Mouse (Mus musculus): ENCODE results near the gene Adk. TPM values are rescaled to one million over a fixed set of nuclear protein-coding genes. Genes with fewer than 3 reads are reported as not detected.

Gene Adk
- total and polyA plus RNA-seq, 3 experiments: 69.0 to 479 (median 102) TPM

- no peaks in the 10 kb centered on the region for H3K36me3 ChIP-seq (ENCODE audit: control insufficient read depth in 1 of 2, insufficient read depth in 2 of 2, low read length in 2 of 2)
- no peak overlapping the region for H3K4me3 ChIP-seq (ENCODE audit: control insufficient read depth in 1 of 2, insufficient read depth in 1 of 2, low read depth in 2 of 2, low read length in 2 of 2)
- no peak for TF ChIP-seq USF1 (IDR thresholded peaks at IDR 0.05; ENCODE audit: low read depth, low read length)
- no peak for TF ChIP-seq GABPA (IDR thresholded peaks at IDR 0.05; ENCODE audit: low read depth, low read length)
- TF ChIP-seq ELF1 (IDR thresholded peaks at IDR 0.05; ENCODE audit: low read depth, low read length): no peak
- no peak for TF ChIP-seq ZKSCAN1 (IDR thresholded peaks at IDR 0.05; ENCODE audit: low read depth, low read length)
- no peak for TF ChIP-seq SIN3A (IDR thresholded peaks at IDR 0.05; ENCODE audit: low read length)
- TF ChIP-seq POLR2AphosphoS2 (IDR thresholded peaks at IDR 0.05; ENCODE audit: low read length): no peak
- TF ChIP-seq MAX (IDR thresholded peaks at IDR 0.05; ENCODE audit: low read length): no peak
- no peak for TF ChIP-seq MYC (IDR thresholded peaks at IDR 0.05; ENCODE audit: low read depth, low read length)
- no peak for TF ChIP-seq KAT2A (conservative IDR thresholded peaks at IDR 0.05; ENCODE audit: low read depth, low read length)
- TF ChIP-seq SMC3 (IDR thresholded peaks at IDR 0.05; ENCODE audit: low read depth, low read length): no peak
- no peak for TF ChIP-seq TCF12 (IDR thresholded peaks at IDR 0.05; ENCODE audit: low read depth, low read length)
- no peak for TF ChIP-seq EP300 (IDR thresholded peaks at IDR 0.05; ENCODE audit: low read depth in 1 of 2, low read length in 2 of 2)
- TF ChIP-seq E2F4 (IDR thresholded peaks at IDR 0.05; ENCODE audit: borderline replicate concordance, low read depth, low read length): no peak
- TF ChIP-seq POLR2AphosphoS5 (IDR thresholded peaks at IDR 0.05; ENCODE audit: borderline replicate concordance, low read depth, low read length): no peak
- no peak for TF ChIP-seq CHD2 (IDR thresholded peaks at IDR 0.05; ENCODE audit: low read length)
- TF ChIP-seq GATA1 (IDR thresholded peaks at IDR 0.05; ENCODE audit: low read depth, low read length): no peak
- no peak for TF ChIP-seq UBTF (IDR thresholded peaks at IDR 0.05; ENCODE audit: borderline replicate concordance, insufficient read depth, low read depth, low read length)
- no peaks in the 10 kb centered on the region for H3K79me2 ChIP-seq (ENCODE audit: control insufficient read depth, insufficient read depth, low read length, poor library complexity)
- no peaks in the 10 kb centered on the region for H3K4me1 ChIP-seq (ENCODE audit: control insufficient read depth in 1 of 2, insufficient read depth in 2 of 2, low read length in 2 of 2)
- H3K9ac ChIP-seq (ENCODE audit: control insufficient read depth, low read depth, low read length, poor library complexity, severe bottlenecking): no peak overlapping the region
- H3K27ac ChIP-seq (ENCODE audit: control insufficient read depth, low read depth, low read length): no peak overlapping the region
- H3K9me3 ChIP-seq (replicated peaks; ENCODE audit: insufficient read depth, low read length): no peaks in the 10 kb centered on the region
- no peaks in the 10 kb centered on the region for H3K27me3 ChIP-seq (ENCODE audit: control insufficient read depth in 1 of 2, insufficient read depth in 2 of 2, low read length in 2 of 2)
- no peak for DNase-seq (ENCODE audit: low read depth, low spot score)
Observed at GRCm38 (mm10) chr14:21452581-21452980, 400.2 kb downstream of the Adk start.

GRCm38 (mm10) chr14:21453896-21454295 lies 401.5 kb downstream of the Adk start:
- H3K4me3 ChIP-seq (ENCODE audit: control insufficient read depth in 1 of 2, insufficient read depth in 1 of 2, low read depth in 2 of 2, low read length in 2 of 2): no peak overlapping the region
- no peak for TF ChIP-seq POLR2A (IDR thresholded peaks at IDR 0.05; ENCODE audit: control insufficient read depth in 1 of 2, insufficient read depth in 1 of 2, low read depth in 1 of 2, low read length in 2 of 2, poor library complexity in 1 of 2)
- no peak for TF ChIP-seq MAFK (IDR thresholded peaks at IDR 0.05; ENCODE audit: borderline replicate concordance, low read depth, low read length)
- TF ChIP-seq TBP (IDR thresholded peaks at IDR 0.05; ENCODE audit: low read depth, low read length): no peak
- TF ChIP-seq MAZ (IDR thresholded peaks at IDR 0.05; ENCODE audit: low read depth, low read length): no peak
- TF ChIP-seq GATA1 (IDR thresholded peaks at IDR 0.05; ENCODE audit: low read depth, low read length): no peak
- TF ChIP-seq MEF2A (IDR thresholded peaks at IDR 0.05; ENCODE audit: extremely low read depth, insufficient replicate concordance, low read depth, low read length, poor library complexity, severe bottlenecking): no peak
- no peak for TF ChIP-seq RAD21 (IDR thresholded peaks at IDR 0.05; ENCODE audit: low read depth, low read length)
- TF ChIP-seq POLR2AphosphoS2 (IDR thresholded peaks at IDR 0.05; ENCODE audit: low read length): no peak
- no peak for TF ChIP-seq NELFE (IDR thresholded peaks at IDR 0.05; ENCODE audit: low read depth, low read length)
- TF ChIP-seq MYB (IDR thresholded peaks at IDR 0.05; ENCODE audit: low read depth, low read length): no peak
- no peak for TF ChIP-seq NRF1 (IDR thresholded peaks at IDR 0.05; ENCODE audit: insufficient read depth, low read depth, low read length, poor library complexity, severe bottlenecking)
- no peak for TF ChIP-seq SIN3A (IDR thresholded peaks at IDR 0.05; ENCODE audit: low read length)
- no peak for TF ChIP-seq KAT2A (conservative IDR thresholded peaks at IDR 0.05; ENCODE audit: low read depth, low read length)
- TF ChIP-seq USF2 (IDR thresholded peaks at IDR 0.05; ENCODE audit: borderline replicate concordance in 1 of 2, insufficient read depth in 1 of 2, low read depth in 1 of 2, low read length in 2 of 2): no peak
- TF ChIP-seq UBTF (IDR thresholded peaks at IDR 0.05; ENCODE audit: borderline replicate concordance, insufficient read depth, low read depth, low read length): no peak
- no peak overlapping the region for H3K27ac ChIP-seq (ENCODE audit: control insufficient read depth, low read depth, low read length)
- H3K4me1 ChIP-seq (ENCODE audit: control insufficient read depth in 1 of 2, insufficient read depth in 2 of 2, low read length in 2 of 2): no peaks in the 10 kb centered on the region
- H3K9ac ChIP-seq (ENCODE audit: control insufficient read depth, low read depth, low read length, poor library complexity, severe bottlenecking): no peak overlapping the region
- H3K9me3 ChIP-seq (replicated peaks; ENCODE audit: insufficient read depth, low read length): no peaks in the 10 kb centered on the region
- no peaks in the 10 kb centered on the region for H3K79me2 ChIP-seq (ENCODE audit: control insufficient read depth, insufficient read depth, low read length, poor library complexity)
- H3K36me3 ChIP-seq (ENCODE audit: control insufficient read depth in 1 of 2, insufficient read depth in 2 of 2, low read length in 2 of 2): no peaks in the 10 kb centered on the region
- no peaks in the 10 kb centered on the region for H3K27me3 ChIP-seq (ENCODE audit: control insufficient read depth in 1 of 2, insufficient read depth in 2 of 2, low read length in 2 of 2)
- no peak for DNase-seq (ENCODE audit: low read depth, low spot score)
